Mouse (Mus musculus) left cerebral cortex, postnatal 14 days (tissue): ENCODE data around the gene Doc2a. TPM values are rescaled to one million over a fixed set of nuclear protein-coding genes. Genes with fewer than 3 reads are reported as not detected.

Source experiments
- DNase-seq, 2 experiments: peaks; one replicate each; pipeline ENCODE4 v3.0.0; 2021 to 2022; ENCODE audit warnings: low spot score in 2 of 2, mixed read lengths in 1 of 2
- intact Hi-C: fragments of 180-260 bp; cut with DNase I; formaldehyde crosslinking; loops from one replicate; pipeline ENCODE4 v1.15.1; 2025
- long read RNA-seq, 2 experiments: library from polyadenylated mRNA; stranded (forward); transcript quantifications; one replicate each; pipeline ENCODE4 v2.0.0; 2021
- total RNA-seq, 2 experiments: library from RNA; stranded (reverse); gene quantifications; 2 replicates each; pipeline ENCODE4 v1.2.3; 2021

Gene Doc2a
- total RNA-seq, result 10 to 100 TPM; 54.8 to 62.4 TPM
- long read RNA-seq, experiment 1, transcript Doc2a-201 (11 exons, 2,538 nt), result major isoform, 40 of 92 reads
- long read RNA-seq, experiment 1, partial matches to known transcripts, result 25 of 92 reads
- long read RNA-seq, experiment 1, other reads (novel, unspliced or antisense), result 27 of 92 reads
- long read RNA-seq, experiment 2, transcript Doc2a-201 (11 exons, 2,538 nt), result major isoform, 37 of 96 reads
- long read RNA-seq, experiment 2, partial matches to known transcripts, result 17 of 96 reads
- long read RNA-seq, experiment 2, other reads (novel, unspliced or antisense), result 42 of 96 reads

DNA sequence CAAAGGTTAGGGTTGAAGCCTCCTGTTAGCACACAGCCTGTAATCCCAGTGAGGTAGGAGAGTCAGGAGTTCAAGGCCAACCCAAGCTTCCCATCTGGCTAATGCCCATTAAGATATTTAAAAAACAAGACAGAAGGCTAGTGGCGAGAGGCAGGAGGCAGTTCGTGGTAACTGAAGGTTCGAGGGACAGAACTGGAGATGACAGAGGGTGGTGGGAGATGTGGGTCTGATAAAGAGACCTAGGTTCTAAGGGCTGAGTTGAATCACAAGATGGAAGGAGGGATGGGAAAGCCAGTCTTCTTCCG is at the start of gene Doc2a:
Doc2a (plus strand) TSS at position 301 of the 305 bp plus-strand sequence.
- intact Hi-C loops, result no loop called here
- no peak for DNase-seq

DNA sequence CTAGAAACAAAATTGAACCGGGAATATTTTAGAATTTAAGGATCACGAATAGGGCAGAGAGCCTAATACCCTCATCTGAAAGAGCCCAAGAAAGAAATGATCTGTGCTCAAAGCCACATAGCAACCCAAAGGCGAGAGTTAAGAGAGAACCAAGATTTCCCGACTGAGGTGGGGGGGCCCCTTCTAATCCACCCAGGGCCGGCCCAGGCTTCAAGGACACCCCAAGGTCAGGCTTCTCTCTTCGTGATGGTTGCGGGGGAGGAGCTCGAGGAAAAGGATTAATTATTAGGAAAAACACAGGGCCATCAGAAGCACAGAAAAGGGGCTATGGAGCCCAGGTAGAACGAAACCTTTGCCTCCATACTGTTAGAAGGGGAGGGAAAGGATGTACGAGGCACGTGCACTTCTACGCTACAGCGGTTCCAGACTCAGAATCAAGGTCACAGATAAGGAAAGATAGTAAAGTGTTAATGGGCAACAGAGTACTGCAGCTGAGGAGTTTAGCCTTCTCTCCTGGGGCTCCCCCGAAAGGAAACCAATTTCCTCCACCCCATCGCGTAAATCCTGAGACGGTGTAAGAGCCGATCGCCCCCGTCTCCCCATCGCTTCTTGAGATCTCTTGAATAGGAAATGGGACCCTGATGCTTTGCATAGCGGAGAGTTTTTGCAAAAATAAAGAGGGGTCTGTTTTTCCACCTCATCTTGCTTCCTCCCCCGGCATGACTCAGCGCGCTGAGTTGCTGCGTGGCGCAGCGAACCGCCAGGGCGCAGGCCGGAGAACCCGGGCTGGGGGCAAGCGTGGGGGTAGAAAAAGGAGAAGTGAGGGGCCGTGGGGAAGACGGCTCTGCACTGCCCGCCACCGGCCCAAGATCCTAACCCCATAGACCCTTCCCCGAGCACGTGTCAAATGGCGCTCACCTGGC is 48.8 kb upstream of the Doc2a start:
- intact Hi-C loops, result loop anchor here (1.0 kb wide), 1 partner anchor 94 kb away; no protein-coding TSS in a partner anchor
- no peak for DNase-seq

DNA sequence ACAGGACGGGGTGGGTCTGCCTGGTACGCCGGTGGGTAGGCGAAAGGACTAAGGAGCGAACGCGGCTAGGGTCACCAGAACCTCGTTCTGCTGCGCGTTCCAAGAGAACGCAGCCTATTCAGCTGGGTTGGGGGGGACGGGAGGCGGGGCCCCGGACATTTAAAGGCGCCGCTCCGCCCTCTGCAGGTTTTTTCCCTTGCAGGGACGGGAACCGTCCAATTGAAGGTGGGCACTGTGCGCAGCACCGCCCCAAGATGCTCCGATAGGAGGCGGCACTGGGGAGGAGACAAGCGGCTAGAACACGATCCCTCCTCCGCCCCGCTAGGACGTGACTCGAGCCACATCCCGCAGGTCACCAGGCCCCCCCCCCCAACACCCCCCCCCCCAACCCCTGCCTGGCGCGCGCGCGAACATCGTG is 48.2 kb upstream of the Doc2a start:
- peak; percentile 98 for DNase-seq
- intact Hi-C loops, result no loop called here

DNA sequence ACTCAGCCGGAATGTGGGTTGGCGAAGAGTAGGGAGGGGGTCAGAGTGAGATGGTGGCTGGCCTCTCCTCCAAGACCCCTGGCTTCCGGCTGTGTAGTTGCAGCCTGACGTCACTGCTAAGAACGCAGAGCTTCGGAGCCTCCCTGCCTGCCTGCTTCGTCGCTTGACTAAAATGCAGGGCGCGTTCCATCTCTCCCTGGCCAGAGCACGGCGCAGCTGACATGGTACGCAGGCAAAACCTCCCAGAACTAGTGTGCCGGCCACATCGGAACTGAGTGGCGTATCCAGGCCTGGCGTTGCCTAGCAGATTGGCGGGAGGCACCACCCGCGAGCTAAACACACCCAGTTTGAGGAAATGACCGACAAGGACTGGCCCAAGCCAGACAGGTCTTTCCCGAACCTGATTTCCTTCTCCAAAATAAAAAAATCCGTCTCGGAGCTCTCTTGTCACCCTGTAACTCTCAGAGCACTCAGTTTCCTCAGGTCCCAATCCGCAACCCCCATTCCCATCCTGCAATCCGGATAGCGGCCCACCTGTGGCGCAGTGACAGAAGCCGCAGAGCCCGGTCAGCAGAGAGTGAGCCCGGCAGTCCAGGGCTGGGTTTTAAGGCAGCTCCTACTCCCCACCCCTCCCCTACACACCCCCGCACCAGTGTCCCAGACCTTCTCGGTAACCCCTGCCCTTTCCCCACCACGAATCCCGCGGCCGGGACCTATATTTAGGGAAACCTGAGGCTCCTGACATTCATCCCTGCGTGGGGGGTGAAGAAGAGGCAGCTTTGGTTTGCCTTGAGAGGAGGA is 47.5 kb upstream of the Doc2a start:
- intact Hi-C loops, result no loop called here
- DNase-seq, result peak in 1 of 2 experiments; percentile 87

DNA sequence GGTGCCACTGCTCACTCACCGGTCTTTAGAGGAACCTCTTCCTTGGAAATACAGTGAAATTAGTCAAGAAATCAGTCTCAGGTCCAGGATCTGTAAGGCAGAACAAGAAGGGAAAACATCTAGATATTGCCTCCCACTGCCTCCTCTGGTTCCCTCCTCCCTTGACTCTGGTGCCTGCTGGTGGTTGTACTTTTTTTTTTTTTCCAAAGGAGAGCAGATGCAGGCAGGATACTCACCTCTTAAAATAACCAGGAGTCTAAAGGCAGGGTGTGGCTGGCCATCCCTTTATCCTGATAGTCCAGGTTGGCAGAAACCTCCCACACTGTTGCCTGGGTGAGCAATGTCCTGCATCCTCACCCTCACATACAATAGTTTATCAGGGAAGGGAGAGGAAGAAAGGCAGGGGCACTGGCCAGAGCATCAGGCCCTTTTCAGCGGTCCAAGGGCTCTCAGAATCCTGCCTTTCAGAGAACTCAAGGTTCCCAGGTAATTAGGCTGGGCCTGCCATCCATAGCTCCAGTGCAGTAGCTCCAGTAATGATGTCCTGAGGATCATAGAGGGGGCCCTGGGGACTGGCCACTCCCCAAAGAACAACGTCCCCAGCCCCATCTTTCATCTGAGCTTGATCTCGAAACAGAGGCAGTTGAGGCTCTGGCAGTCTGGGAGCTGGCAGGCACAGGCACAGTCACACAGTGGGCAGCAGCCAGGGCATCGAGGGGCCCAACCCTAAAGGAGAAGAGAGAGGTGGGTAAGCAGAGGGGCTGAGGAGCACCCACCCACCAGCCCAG is 46.8 kb upstream of the Doc2a start:
- DNase-seq, result peak in 1 of 2 experiments; percentile 70
- intact Hi-C loops, result no loop called here

DNA sequence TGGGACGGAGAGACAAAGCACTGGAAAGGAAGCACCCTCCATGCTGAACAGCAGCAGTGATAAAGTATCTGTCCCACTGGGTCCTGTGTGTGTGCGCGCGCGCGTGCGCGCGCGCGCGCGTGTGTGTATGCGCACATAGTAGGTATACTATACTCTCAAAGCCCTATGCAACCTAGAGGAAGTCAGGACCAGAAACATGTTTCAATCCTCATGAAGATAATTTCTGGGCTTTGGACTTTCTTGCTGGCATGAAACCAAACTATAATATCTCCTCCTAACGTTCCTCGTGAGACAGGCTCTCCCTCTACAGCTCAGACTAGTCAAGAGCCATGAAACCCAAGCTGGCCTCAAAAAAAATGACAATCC is 46.2 kb upstream of the Doc2a start:
- no peak for DNase-seq
- intact Hi-C loops, result no loop called here

DNA sequence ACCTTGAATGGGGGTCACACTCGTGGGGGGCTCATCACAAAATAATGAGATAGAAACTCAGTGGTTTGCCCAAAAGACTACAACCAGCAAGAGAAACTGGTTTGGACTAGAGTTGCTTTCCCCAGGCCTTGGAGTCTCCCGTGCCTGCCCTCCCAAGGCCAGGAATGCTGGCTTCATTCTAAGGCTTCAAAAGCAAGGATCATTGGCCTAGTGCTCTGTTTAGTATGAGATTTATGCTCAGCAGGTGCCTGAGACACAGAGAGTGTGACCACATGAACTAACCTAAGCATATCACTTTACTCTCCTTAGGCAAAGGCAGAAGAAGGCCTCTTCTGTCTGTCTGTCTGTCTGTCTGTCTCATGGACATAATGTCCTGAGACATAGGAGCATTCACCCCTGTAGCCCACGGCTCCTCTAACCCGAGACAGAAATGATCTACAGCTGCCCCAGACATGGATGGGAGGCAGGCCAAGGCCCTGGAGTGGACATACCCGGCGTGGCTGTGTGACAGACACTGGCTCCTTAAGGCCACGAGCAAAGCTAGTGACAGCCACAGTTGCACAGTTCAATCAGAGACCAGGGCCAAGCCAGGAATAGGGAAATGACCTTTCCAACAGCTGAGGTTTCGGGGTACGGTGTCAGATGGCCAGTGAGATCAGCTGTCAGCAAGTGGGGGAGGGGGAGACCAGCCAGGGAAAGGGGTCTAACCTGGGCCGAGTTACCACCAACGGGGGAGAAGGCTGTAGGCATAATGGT is 44.9 kb upstream of the Doc2a start:
- intact Hi-C loops, result no loop called here

DNA sequence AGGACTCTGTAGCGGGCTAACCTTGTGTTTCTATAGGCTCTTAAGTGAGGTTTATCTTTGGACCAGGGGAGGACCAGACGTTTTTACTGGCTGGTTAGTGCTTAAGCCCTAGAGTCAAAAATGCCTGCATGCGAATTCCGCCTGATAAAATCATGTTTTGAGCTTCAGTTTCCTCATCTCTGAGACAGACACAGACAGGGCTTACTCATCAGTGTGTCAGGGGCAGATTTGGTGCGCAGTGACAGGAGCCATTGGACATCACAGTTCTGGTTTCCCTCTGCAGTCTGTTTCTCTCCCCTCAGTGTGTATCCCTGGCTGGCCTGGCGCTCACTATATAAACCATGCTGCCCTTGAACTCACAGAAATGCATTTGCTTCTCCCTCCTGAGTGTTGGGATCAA is 44.0 kb upstream of the Doc2a start:
- intact Hi-C loops, result no loop called here
- no peak for DNase-seq

More for the DNA sequence above, 44.9 kb upstream of the Doc2a start:
- DNase-seq, result no peak

DNA sequence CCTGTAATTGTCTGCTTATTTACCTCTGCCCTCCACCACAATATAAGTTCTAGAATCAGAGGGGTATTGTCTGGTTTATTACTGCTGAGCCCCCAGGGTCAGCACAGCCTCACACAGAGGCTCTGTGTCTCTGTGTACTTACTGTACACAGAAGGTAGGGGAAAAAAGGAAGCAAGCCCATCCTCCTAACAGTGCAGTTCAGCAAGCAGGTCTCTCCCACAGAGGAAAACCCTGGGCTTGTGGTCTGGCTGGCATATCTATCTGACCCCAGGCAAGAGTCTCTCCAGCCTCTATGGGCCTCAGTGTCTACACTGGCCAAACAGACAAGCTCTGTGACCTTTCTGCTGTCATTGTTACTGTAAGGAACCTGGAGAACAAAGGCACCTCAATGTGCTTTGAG is 43.5 kb upstream of the Doc2a start:
- intact Hi-C loops, result no loop called here

DNA sequence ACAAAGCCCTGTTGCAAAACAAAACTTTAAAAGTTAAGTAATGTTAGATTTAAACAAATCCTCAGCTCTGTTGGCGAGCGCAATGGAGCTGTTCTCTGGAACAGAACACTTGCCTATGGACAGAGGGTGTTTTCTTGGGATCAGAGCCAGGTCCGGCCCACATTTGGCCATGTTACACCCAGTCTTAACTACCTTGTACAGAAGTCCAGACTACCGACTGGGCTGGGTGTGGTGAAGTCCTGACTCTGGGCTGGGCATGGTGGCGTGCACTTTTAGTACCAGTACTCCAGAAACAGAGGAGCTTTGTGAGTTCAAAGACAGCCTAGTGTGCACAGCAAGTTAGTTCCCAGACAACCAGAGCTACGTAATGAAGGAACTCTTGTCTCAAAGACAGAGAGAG is 40.3 kb upstream of the Doc2a start:
- no peak for DNase-seq
- intact Hi-C loops, result no loop called here

More for the DNA sequence above, 43.5 kb upstream of the Doc2a start:
- no peak for DNase-seq

DNA sequence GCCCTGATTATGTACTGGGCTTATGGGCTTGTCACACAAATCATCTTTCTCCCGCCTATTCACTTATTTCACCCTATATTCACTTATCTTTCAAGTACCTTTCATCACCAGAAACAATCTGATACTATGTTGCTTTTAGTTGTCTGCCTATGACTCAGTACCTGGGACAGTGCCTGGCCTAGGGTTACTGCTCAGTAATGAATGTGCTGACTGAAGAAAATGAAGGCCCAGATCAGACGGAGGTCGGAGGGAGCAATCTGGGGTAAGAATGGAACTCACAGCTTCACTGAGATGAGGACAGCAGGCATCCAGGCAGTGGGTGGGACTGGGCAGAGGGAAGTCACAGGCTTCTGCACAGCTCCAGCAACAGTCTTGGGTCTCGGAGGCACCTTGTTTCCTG is 39.8 kb upstream of the Doc2a start:
- no peak for DNase-seq
- intact Hi-C loops, result no loop called here

DNA sequence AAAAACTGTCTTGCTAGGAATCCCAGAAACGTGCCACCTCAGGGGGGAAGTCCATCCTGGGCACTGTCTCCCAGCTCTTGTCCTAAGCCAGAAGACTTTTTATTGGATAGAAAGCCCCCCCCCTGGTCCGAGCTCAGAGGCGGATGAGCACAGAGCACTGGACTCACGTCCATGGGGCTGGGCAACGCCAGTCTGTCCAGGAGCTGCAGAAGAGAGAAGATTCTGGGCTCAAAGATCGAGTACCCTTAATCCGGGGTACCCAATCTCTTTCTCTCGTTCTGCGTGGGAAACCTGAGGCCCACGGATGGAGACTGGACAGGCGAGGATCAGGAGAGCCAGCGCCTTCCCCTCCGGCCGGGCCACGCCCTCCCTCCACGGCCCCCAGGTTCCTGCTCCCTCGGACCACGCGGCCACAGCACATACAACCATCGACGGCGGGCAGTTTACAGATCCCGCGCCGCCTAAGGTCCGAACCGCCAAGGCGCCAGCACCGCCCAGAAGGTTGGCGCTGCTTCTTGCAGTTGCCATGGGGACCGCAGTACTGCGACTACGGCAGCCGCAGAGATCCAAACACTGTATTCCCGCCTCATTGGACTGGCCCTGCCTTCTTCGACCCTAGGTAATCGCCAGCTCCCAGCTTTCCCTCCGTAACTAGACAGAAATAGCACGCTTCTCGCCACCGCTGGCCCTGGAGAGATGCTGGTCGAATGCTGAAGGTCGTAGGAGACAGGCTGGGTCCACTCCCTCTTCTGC is 38.3 kb upstream of the Doc2a start:
- intact Hi-C loops, result no loop called here

DNA sequence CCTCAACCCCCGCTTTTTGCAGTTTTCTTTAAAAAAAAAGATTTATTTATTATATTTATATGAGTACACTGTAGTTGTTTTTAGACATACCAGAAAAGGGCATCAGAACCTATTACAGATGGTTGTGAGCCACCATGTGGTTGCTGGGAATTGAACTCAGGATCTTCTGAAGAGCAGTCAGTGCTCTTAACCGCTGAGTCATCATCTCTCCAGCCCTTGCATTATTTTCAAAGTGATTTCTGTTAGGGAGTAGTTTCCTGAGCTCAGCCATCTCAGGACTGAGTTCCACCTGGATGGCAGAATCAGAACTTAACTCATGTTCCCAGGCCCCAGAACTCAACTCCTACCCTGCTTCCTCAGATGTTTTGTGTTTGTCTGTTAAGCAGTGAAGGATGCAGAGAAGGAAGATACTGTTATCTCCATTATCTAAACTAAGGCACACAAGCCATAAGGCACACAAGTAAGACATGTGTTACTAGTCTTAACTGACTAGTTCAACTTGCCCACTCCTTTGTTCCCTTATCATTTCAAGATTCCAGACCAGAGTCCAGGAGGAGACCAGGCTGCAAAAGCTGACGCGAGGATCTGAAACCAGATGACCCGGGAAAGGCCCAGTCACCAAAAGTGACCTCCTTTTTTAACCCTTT is 37.4 kb upstream of the Doc2a start:
- intact Hi-C loops, result no loop called here
- DNase-seq, result no peak

More for the DNA sequence above, 38.3 kb upstream of the Doc2a start:
- DNase-seq, result peak; percentile 81 to 93

DNA sequence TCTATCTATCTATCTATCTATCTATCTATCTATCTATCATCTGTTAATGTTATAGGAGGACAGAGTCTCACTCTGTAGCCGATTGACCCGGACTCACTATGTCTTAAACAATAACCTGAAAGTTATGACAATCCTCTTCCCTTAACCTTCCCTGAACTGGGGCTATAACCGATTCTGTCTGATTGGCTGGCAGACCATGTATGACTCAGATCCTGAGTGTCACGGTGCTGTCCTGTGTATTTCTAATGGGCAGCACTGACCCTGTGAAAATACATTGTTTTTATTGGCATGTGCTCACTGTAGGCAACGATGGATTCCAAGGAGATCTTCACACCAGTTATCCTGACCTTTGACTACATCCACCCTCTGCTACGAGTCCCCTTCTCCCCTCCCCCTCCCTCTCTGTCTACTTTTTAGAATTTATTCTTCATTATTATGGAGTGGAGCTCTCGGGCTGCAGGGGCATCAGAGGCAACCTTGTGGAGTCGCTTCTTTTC is 31.4 kb upstream of the Doc2a start:
- no peak for DNase-seq
- intact Hi-C loops, result no loop called here

DNA sequence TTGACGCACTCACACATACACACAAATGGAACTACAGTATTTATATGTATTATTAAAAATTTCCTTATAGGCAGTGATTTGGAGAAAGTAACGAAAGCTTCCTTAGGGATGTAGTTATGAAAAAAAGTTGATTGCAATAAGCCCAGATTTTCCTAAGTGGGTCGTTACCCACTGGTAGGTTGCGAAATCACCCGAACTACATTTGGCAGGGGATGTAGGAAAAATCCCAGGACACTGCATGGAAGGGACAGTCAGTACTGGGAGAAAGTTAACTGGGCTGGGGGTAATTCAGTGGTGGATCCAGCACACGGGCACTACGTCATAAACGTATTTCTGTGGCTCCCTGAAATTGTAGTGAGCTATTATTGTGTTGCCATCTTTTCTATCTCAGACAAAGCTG is 30.7 kb upstream of the Doc2a start:
- intact Hi-C loops, result no loop called here
- no peak for DNase-seq

DNA sequence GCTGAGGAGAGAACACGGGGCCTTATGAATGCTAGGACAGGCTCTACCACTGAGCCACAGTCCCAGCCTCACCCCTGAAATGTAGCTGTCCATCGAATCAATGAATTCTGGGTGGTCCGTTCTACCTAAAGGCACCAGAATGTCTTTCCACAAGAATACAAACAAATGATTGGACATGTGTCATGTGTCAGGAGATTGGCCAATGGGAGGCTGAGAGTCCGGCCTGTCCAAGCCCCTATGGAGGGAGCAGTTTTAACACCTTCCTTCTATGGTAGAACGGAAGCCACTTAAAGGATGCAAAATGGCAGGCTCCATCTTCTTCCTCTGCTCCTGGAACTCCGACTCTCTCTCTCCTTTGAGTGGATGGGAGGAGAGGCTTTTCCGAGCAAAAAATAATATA is 29.6 kb upstream of the Doc2a start:
- DNase-seq, result no peak

DNA sequence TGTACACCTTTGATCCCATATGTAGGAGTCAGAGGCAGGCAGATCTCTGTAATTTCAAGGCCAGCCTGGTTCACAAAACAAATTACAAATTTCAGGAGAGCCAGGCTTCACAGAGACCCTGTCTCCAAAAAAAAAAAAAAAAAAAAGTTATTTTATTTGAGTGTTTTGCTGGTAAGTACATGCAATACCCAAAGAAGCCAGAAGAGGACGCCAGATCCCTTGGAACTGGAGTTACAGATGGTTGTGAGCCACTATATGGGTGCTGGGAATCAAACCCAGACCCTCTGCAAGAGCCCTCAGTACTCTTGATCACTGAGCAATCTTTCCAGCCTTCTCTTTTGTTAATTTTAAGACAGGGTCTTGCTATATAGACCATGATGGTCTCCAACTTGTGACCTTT is 28.4 kb upstream of the Doc2a start:
- intact Hi-C loops, result no loop called here
- DNase-seq, result no peak

More for the DNA sequence above, 29.6 kb upstream of the Doc2a start:
- intact Hi-C loops, result no loop called here
